Comparison of ENCODE assay signal across 26 mouse cellular contexts in the genomic region with DNA sequence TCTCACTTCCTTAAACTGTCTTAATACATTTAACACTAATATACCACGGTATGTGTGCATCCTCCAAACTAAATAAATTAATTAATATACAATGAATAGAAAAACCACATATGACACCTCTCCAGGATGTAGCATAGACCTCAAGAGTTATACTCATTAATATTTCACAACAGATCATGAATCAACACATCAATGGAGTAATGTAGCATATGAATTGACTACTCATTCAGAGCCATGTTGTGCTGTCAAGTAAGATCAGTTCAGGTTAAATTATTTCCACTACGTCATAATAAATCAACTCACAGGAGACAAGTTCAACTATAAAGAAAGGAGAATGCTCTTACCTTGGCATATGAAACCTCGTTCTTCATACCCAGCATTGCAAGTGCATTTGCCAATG.
"Had no signal": no experiment of that assay in that cellular context is flagged by ENCODE, and none has a peak within 500 bp of the region (broad histone marks: within the 10 kb centered on the region; RNA-seq: fewer than 3 reads in every experiment).

No protein-coding gene starts in this region.

- DNase-seq: forebrain, postnatal 0 days; gastrocnemius, postnatal 14 days; gastrocnemius, postnatal 36 days; heart, adult 2 months; heart, postnatal 14 days; heart, postnatal 36 days; kidney, adult 11 months; kidney, adult 2 months; kidney, adult 9 months; kidney, postnatal 10 days; kidney, postnatal 25 days; kidney, postnatal 4 days; layer of hippocampus, postnatal 36 days; liver; liver, embryonic 13.5 days had no signal

- H3K4me3 ChIP-seq: heart, adult 2 months; heart, embryonic 13.5 days; heart, embryonic 15.5 days; hindbrain, embryonic 12.5 days; hindbrain, embryonic 15.5 days; layer of hippocampus, adult 2 months; left cerebral cortex, adult 2 months; limb, embryonic 10.5 days; limb, embryonic 12.5 days; liver, embryonic 13.5 days had no signal

- ATAC-seq: forebrain, postnatal 0 days; intestine, embryonic 16.5 days had no signal

- H3K27me3 ChIP-seq: heart, embryonic 13.5 days; heart, embryonic 15.5 days; hindbrain, embryonic 12.5 days; hindbrain, embryonic 15.5 days; limb, embryonic 12.5 days; liver, embryonic 13.5 days had no signal

- H3K27ac ChIP-seq: heart, adult 2 months; heart, embryonic 13.5 days; heart, embryonic 15.5 days; hindbrain, embryonic 12.5 days; hindbrain, embryonic 15.5 days; layer of hippocampus, adult 2 months; left cerebral cortex, adult 2 months; limb, embryonic 10.5 days; limb, embryonic 12.5 days; liver, embryonic 13.5 days had no signal

- H3K36me3 ChIP-seq: heart, embryonic 13.5 days; heart, embryonic 15.5 days; hindbrain, embryonic 12.5 days; hindbrain, embryonic 15.5 days; limb, embryonic 10.5 days; limb, embryonic 12.5 days; liver, embryonic 13.5 days had no signal

- H3K9ac ChIP-seq: forebrain, postnatal 0 days; heart, embryonic 13.5 days; heart, embryonic 15.5 days; hindbrain, embryonic 12.5 days; hindbrain, embryonic 15.5 days; limb, embryonic 12.5 days; liver, embryonic 13.5 days had no signal

- H3K4me1 ChIP-seq: heart, embryonic 13.5 days; heart, embryonic 15.5 days; hindbrain, embryonic 12.5 days; hindbrain, embryonic 15.5 days; limb, embryonic 10.5 days; limb, embryonic 12.5 days; liver, embryonic 13.5 days had no signal

- H3K4me2 ChIP-seq: heart, embryonic 11.5 days; heart, embryonic 13.5 days; heart, embryonic 15.5 days; hindbrain, embryonic 12.5 days; hindbrain, embryonic 15.5 days; limb, embryonic 12.5 days; liver, embryonic 11.5 days; liver, embryonic 13.5 days had no signal

- H3K9me3 ChIP-seq: heart, embryonic 13.5 days; heart, embryonic 15.5 days; hindbrain, embryonic 12.5 days; hindbrain, embryonic 15.5 days; limb, embryonic 10.5 days; limb, embryonic 12.5 days; liver, embryonic 13.5 days had no signal
